Mouse (Mus musculus) kidney, embryonic 14.5 days (tissue): ENCODE data around the gene Nek2. TPM values are rescaled to one million over a fixed set of nuclear protein-coding genes. Genes with fewer than 3 reads are reported as not detected.

Experiments used
- ATAC-seq: fragments of 200-750 bp; cut with Nextera tagmentation; 2 replicates; pipeline ENCODE4 v1.8.0; 2017; ENCODE audit warnings: moderate number of reproducible peaks, mild to moderate bottlenecking, moderate TSS enrichment, moderate library complexity; ENCODE audit not compliant: low FRiP score, low TSS enrichment
- H3K27ac ChIP-seq: fragments of 300-500 bp; sonication (generic); 2 replicates; pipeline ENCODE4 v1.5.1; 2014; ENCODE audit warnings: low read depth, mild to moderate bottlenecking, low read length, moderate library complexity, mixed read lengths
- H3K27me3 ChIP-seq: fragments of 300-500 bp; sonication (generic); 2 replicates; pipeline ENCODE4 v1.6.1; 2014; ENCODE audit warnings: mild to moderate bottlenecking, low read length; ENCODE audit not compliant: control insufficient read depth, insufficient read depth
- H3K36me3 ChIP-seq: fragments of 300-500 bp; sonication (generic); 2 replicates; pipeline ENCODE4 v1.6.1; 2014; ENCODE audit warnings: low read length, mixed read lengths; ENCODE audit not compliant: control insufficient read depth, insufficient read depth
- H3K4me1 ChIP-seq: fragments of 300-500 bp; sonication (generic); 2 replicates; pipeline ENCODE4 v1.6.1; 2014; ENCODE audit warnings: low read length, mixed read lengths; ENCODE audit not compliant: control insufficient read depth, insufficient read depth
- H3K4me2 ChIP-seq: fragments of 300-500 bp; sonication (generic); replicated peaks from 2 replicates; pipeline ENCODE4 v1.6.1; 2014; ENCODE audit warnings: low read depth, mild to moderate bottlenecking, low read length
- H3K4me3 ChIP-seq: fragments of 300-500 bp; sonication (generic); 2 replicates; pipeline ENCODE4 v1.5.1; 2014; ENCODE audit warnings: mild to moderate bottlenecking, low read length
- H3K9ac ChIP-seq: fragments of 300-500 bp; sonication (generic); 2 replicates; pipeline ENCODE4 v1.6.1; 2014; ENCODE audit warnings: low read depth, mild to moderate bottlenecking, low read length, moderate library complexity
- H3K9me3 ChIP-seq: fragments of 300-500 bp; sonication (generic); 2 replicates; pipeline ENCODE4 v1.6.1; 2016; ENCODE audit warnings: low read length; ENCODE audit not compliant: control insufficient read depth
- WGBS: fragments of 180-500 bp; shearing (Covaris S2); extraction: QIAGEN DNeasy Blood & Tissue Kit; methylation state at CpG from one replicate; pipeline ENCODE4 v1.1.7; 2014; 5-methylcytosine and 5-hydroxymethylcytosine counted together
- polyA plus RNA-seq: library from polyadenylated mRNA; unstranded; fragments of >200 nt; fragmentation: Nextera tagmentation; extraction: Ambion mirVana; gene quantifications from 2 replicates; pipeline ENCODE4 v1.2.1, GENCODE M21; 2014

Nek2 gene
- polyA plus RNA-seq: 26.3 and 45.5 TPM in 2 replicates

DNA sequence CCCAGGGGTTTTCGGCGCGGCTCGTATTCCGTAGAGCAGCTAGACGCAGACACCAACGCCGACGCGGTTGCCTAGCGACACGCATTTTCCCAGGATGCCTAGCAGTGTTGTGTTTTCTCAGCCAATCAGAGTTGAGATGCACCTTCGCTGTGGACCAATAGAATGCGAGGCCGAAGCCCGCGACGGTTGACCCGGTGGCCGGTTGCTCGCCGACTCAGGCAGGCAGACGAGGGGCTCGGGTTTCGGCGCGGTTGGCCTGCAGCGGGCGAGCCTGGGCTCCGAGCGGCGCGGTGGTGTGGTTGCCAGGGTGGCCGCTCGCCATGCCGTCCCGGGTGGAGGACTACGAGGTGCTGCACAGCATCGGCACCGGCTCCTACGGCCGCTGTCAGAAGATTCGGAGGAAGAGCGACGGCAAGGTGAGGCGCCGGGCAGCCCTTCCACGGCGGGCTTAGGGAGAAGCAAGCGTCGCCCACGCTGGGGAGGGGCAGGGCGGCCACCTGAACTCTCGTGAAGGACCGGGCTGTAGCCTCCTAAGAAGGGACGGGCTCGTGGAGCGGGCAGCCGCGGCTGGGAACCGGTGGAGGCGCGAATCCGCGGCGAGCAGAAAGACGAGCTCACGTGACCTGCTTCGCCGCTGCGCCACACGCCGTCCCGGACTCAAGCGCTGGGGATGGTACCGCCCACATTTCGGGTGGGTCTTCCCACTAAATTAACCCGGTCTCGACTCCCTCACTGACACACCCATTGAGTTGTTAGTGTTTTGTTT, at the start of gene Nek2:
Nek2 (plus strand) TSS at position 119 of the 766 bp plus-strand sequence.
- WGBS: under 1% methylated on average over 79 of the region's 79 CpGs
- peak; percentile 90 for ATAC-seq
- peak within 1 kb of the TSS; percentile 92 for H3K9ac ChIP-seq
- peak within 1 kb of the TSS; percentile 76 for H3K4me2 ChIP-seq
- H3K4me1 ChIP-seq: peaks cover 13% of the 10 kb centered on the region; the same call in 1 of the 2 replicates
- peak within 1 kb of the TSS; percentile 89 for H3K4me3 ChIP-seq
- no peaks in the 10 kb centered on the region for H3K9me3 ChIP-seq
- peak within 1 kb of the TSS; percentile 88 for H3K27ac ChIP-seq
- peaks cover 36% of the 10 kb centered on the region for H3K36me3 ChIP-seq
- H3K27me3 ChIP-seq: no peaks in the 10 kb centered on the region

DNA sequence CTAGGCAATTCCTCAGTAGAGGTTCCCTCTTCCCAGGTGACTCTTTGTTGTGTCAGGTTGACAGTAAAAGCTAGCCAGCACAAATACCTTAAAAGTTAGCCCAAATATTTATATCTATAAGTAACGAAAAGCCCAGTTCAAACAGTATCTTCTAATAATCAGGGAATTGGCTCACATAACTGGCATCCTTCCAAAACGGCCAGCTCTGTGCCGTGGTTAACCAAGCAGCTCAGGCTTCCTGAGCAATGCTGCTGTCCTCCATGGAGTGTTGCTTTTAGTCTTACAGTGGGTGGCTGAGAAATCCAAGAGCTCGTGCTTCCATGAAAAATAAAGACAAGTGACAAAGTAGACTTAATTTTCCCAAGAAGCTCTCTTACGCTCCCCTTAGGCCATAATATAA, 47.1 kb upstream of the Nek2 start:
- Histone ChIP-seq H3K27ac (no peak overlapping the region), H3K27me3 (no peaks in the 10 kb centered on the region), H3K9ac (no peak overlapping the region), H3K9me3 (no peaks in the 10 kb centered on the region), H3K4me1 (no peaks in the 10 kb centered on the region), H3K36me3 (peaks cover 41% of the 10 kb centered on the region), H3K4me3 (no peak overlapping the region), H3K4me2 (no peak overlapping the region)
- no peak for ATAC-seq
- 78% methylated on average over 5 of the region's 5 CpGs for WGBS

DNA sequence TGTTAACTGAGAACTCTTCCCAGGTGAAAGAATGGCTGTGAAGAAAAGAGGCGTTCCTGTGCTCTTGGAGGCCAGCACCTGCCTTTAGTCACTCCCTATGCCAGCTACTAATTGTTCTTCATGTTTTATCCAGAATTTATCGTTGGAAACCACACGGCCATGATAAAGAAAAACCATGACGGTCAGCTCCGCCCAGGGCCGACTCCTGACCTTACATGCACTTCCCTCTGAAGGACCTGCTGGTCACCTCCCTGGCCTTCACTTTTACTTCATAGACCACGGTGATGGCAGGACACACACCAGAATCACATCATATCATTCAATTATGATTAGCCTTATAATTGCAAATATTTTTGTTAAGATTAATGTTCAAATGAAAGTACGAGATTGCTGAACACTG, 46.1 kb upstream of the Nek2 start:
- Histone ChIP-seq H3K27ac (no peak overlapping the region), H3K4me2 (no peak overlapping the region), H3K36me3 (peaks cover 47% of the 10 kb centered on the region), H3K4me1 (no peaks in the 10 kb centered on the region), H3K9ac (no peak overlapping the region), H3K27me3 (no peaks in the 10 kb centered on the region), H3K4me3 (no peak overlapping the region), H3K9me3 (no peaks in the 10 kb centered on the region)
- WGBS: 92% methylated on average over 8 of the region's 8 CpGs
- ATAC-seq: no peak

DNA sequence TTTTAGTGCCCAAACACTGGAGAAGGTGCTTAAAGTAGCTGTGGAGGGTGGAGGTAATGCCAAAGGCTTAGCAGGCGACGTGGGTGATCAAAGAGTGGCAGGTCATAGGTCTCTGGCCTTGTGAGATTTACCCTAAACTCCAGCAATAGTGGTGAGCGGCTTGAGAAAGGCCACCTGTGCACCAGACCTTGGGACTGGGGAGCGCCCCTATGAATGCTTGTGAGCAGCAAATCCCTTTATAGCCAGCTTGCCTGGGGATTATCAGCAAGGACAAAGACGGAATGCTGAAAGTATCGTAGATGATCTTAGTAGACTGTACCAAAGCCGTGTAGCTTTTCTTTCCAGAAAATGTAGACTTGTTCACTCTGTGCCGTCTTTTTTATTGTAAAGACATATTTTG, 43.7 kb upstream of the Nek2 start:
- H3K4me2 ChIP-seq: no peak overlapping the region
- H3K9me3 ChIP-seq: no peaks in the 10 kb centered on the region
- no peak for ATAC-seq
- H3K9ac ChIP-seq: no peak overlapping the region
- peaks cover 60% of the 10 kb centered on the region for H3K36me3 ChIP-seq
- no peaks in the 10 kb centered on the region for H3K4me1 ChIP-seq
- no peaks in the 10 kb centered on the region for H3K27me3 ChIP-seq
- no peak overlapping the region for H3K27ac ChIP-seq
- no peak overlapping the region for H3K4me3 ChIP-seq
- WGBS: 59% methylated on average over 8 of the region's 8 CpGs

DNA sequence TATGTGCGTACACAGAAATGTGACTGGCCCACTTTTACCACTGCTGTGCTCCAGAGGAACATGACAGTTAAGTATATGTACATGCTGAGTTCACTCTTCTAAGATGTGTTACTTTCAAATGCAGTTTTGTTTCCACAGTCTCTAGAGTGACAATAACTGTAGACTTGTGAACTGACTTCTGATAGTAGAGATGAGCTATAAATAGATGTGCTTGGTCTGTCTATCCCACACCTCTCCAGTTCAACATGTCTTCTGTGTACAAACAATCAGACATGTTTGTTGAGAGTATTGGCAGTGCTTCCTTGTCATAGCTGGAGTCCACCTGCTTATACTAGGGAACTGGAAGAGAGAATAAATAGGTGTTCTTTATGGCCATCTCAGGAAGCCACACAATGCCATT, 40.8 kb upstream of the Nek2 start:
- H3K27ac ChIP-seq: no peak overlapping the region
- H3K4me3 ChIP-seq: no peak overlapping the region
- H3K9ac ChIP-seq: no peak overlapping the region
- H3K27me3 ChIP-seq: no peaks in the 10 kb centered on the region
- H3K36me3 ChIP-seq: peaks cover 43% of the 10 kb centered on the region
- no peak overlapping the region for H3K4me2 ChIP-seq
- H3K4me1 ChIP-seq: no peaks in the 10 kb centered on the region
- no peak for ATAC-seq
- H3K9me3 ChIP-seq: no peaks in the 10 kb centered on the region
- 94% methylated on average over 1 of the region's 1 CpGs for WGBS

DNA sequence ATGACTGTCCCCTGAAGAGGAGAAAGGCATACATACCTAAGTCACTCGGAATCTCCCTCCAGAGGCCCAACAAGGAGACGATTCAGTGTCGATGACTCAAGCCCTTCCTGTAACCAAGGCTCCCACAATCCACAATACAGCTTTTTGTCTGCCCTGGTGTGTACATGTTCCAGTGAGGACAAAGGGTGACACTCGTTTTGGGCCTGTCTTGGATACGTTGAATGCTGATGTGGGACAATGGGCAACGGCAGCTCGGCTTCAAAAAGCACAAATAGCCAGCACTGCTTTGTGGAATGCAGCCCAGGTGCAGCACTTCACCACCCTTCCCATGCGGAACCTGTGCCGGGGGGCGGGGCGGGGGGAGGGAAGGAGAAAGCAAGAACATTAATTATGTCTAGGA, 36.1 kb upstream of the Nek2 start:
- H3K9ac ChIP-seq: no peak overlapping the region
- H3K27ac ChIP-seq: no peak overlapping the region
- ATAC-seq: no peak
- no peak overlapping the region for H3K4me2 ChIP-seq
- H3K4me3 ChIP-seq: no peak overlapping the region
- WGBS: 70% methylated on average over 11 of the region's 11 CpGs
- no peaks in the 10 kb centered on the region for H3K27me3 ChIP-seq
- H3K9me3 ChIP-seq: 0 out of 2 replicates have a peak, but pooled peaks cover 3% of the 10 kb centered on the region
- peaks cover 13% of the 10 kb centered on the region for H3K36me3 ChIP-seq
- no peaks in the 10 kb centered on the region; the same call in 1 of the 2 replicates for H3K4me1 ChIP-seq

DNA sequence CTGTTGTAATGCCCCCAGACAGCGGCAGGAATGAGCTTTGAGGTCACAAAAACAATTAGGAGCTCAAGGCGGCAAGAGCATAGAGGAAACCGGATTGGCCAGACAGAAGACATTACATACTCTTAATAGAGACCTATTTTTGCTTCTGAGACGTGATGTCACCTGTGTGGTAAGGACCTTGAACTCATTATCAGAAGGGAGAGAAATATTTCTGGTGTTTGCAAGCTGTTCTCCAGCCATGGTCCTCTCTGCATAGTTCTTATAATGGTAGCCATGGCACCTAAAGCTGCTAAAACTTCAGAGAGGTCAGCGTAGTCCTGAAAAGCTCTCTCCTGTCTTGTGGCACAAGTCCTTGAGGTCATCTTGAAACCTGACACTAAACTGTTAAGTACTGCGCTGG, 35.0 kb upstream of the Nek2 start:
- Histone ChIP-seq H3K4me1 (no peaks in the 10 kb centered on the region; the same call in 1 of the 2 replicates), H3K27ac (no peak overlapping the region), H3K36me3 (peaks cover 4% of the 10 kb centered on the region; the same call in 1 of the 2 replicates), H3K4me2 (no peak overlapping the region), H3K9me3 (0 out of 2 replicates have a peak, but pooled peaks cover 3% of the 10 kb centered on the region), H3K27me3 (no peaks in the 10 kb centered on the region), H3K4me3 (no peak overlapping the region), H3K9ac (no peak overlapping the region)
- no peak for ATAC-seq
- WGBS: 51% methylated on average over 6 of the region's 6 CpGs

DNA sequence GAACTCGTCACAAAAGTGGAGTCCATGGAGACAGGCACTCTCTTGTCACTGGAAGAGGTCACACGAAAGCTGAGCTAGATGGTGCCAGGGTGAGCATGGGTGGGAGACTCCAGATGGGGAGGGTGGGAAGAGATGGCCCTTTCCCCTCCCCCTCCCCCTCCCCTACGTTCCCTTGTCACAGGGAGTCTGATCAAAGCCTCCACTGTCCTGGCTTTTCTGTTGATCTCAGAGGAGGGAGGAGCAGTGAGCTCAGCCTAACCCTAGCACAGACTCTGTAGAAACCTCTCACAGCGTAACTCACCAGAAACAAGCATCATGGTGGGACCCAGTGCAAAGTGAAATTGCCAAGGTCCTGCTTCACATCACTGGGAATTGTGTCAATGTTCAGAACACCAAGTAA, 33.9 kb upstream of the Nek2 start:
- ATAC-seq: peak; percentile 39; the same call in 1 of the 2 replicates
- WGBS: 55% methylated on average over 3 of the region's 4 CpGs

DNA sequence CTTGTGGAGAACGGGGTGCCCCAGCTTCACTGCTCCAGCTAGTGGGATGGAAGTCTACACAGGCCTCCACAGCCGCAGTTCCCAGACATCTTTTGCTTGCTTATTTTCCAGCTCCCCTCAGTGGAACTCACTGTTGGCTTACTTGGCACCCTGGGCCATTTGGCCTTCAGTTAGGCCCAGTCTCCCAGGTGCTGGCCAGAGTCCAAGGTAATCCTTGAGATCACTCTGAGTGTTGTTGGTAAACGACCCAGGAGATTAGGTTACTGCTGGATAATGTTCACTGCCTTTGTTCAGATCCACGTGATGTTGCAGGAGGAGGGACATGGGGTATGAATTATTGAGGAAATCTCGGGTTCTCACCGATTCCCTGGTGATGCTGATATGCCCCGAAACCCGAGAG, 28.3 kb upstream of the Nek2 start:
- Histone ChIP-seq H3K36me3 (no peaks in the 10 kb centered on the region), H3K4me3 (no peak overlapping the region), H3K4me2 (no peak overlapping the region), H3K27ac (no peak overlapping the region), H3K4me1 (no peaks in the 10 kb centered on the region), H3K9ac (no peak overlapping the region), H3K9me3 (0 out of 2 replicates have a peak, but pooled peaks cover 3% of the 10 kb centered on the region), H3K27me3 (no peaks in the 10 kb centered on the region)
- WGBS: 50% methylated on average over 8 of the region's 8 CpGs
- ATAC-seq: peak; percentile 33; the same call in 1 of the 2 replicates

More for the DNA sequence above, 33.9 kb upstream of the Nek2 start:
- Histone ChIP-seq H3K36me3 (no peaks in the 10 kb centered on the region), H3K9ac (no peak overlapping the region), H3K9me3 (0 out of 2 replicates have a peak, but pooled peaks cover 3% of the 10 kb centered on the region), H3K4me3 (no peak overlapping the region), H3K27me3 (no peaks in the 10 kb centered on the region), H3K27ac (no peak overlapping the region), H3K4me1 (no peaks in the 10 kb centered on the region; the same call in 1 of the 2 replicates), H3K4me2 (no peak overlapping the region)
